Mouse (Mus musculus) lung, postnatal 0 days (tissue): ENCODE data around the gene Snx30.

Experiments
- CTCF ChIP-seq: IDR thresholded peaks from 2 replicates; pipeline ENCODE4 v1.5.1; 2016; ENCODE audit warnings: antibody characterized with exemption, mild to moderate bottlenecking
- EP300 ChIP-seq: IDR thresholded peaks from 2 replicates; pipeline ENCODE4 v1.6.1; 2016; ENCODE audit warnings: antibody characterized with exemption, mild to moderate bottlenecking, control low read depth

DNA sequence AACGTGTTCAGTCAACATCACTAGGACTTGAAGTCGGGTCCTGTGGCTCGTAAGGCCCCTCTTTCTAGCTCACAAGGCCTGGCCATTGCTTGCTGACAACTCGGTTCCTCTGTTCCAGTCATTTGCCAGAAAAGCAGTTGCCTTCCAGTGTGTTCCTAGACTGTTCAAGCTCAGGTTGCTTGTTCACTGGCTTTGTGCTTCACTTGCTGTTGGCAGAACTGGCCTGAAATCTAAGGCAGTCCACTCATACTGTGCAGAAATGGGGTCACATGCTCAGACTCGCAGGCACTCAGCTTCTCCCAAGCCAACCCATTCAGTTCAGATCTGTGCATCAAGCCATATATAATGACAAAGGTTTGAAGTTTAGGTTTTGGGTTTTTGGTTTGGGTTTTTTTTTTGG lies 75.1 kb downstream of the Snx30 start:
- no peak for TF ChIP-seq EP300
- no peak for TF ChIP-seq CTCF
